Mouse (Mus musculus) heart, embryonic 11.5 days (tissue): ENCODE results near the gene Agtr1b. TPM values are rescaled to one million over a fixed set of nuclear protein-coding genes. Genes with fewer than 3 reads are reported as not detected.

ENCODE experiments used
- ATAC-seq: fragments of 200-750 bp; cut with Nextera tagmentation; replicated peaks from 2 replicates; pipeline ENCODE4 v1.8.0; 2017; ENCODE audit warnings: moderate library complexity; ENCODE audit not compliant: insufficient number of reproducible peaks, low FRiP score, low TSS enrichment
- H3K27ac ChIP-seq: fragments of 300-500 bp; sonication (generic); 2 replicates; pipeline ENCODE4 v1.5.1; 2014; ENCODE audit warnings: mild to moderate bottlenecking, low read depth, low read length
- H3K27me3 ChIP-seq: fragments of 300-500 bp; sonication (generic); 2 replicates; pipeline ENCODE4 v1.6.1; 2014; ENCODE audit warnings: mild to moderate bottlenecking, low read length, mixed read lengths; ENCODE audit not compliant: control insufficient read depth, insufficient read depth
- H3K36me3 ChIP-seq: fragments of 300-500 bp; sonication (generic); 2 replicates; pipeline ENCODE4 v1.6.1; 2014; ENCODE audit warnings: mild to moderate bottlenecking, low read length, moderate library complexity, mixed read lengths; ENCODE audit not compliant: control insufficient read depth, insufficient read depth
- H3K4me1 ChIP-seq: fragments of 300-500 bp; sonication (generic); 2 replicates; pipeline ENCODE4 v1.6.1; 2014; ENCODE audit warnings: low read length; ENCODE audit not compliant: control insufficient read depth, insufficient read depth
- H3K4me2 ChIP-seq: fragments of 300-500 bp; sonication (generic); 2 replicates; pipeline ENCODE4 v1.6.1; 2014; ENCODE audit warnings: mild to moderate bottlenecking, moderate library complexity
- H3K4me3 ChIP-seq: fragments of 300-500 bp; sonication (generic); 2 replicates; pipeline ENCODE4 v1.5.1; 2014; ENCODE audit warnings: low read depth, low read length
- H3K9ac ChIP-seq: fragments of 300-500 bp; sonication (generic); 2 replicates; pipeline ENCODE4 v1.6.1; 2014; ENCODE audit warnings: mild to moderate bottlenecking, low read depth, low read length, moderate library complexity
- H3K9me3 ChIP-seq: fragments of 300-500 bp; sonication (generic); replicated peaks from 2 replicates; pipeline ENCODE4 v1.6.1; 2016; ENCODE audit warnings: low read length; ENCODE audit not compliant: control insufficient read depth
- WGBS: fragments of 180-500 bp; shearing (Covaris S2); extraction: QIAGEN DNeasy Blood & Tissue Kit; methylation state at CpG from one replicate; pipeline ENCODE4 v1.1.7; 2014; ENCODE audit not compliant: insufficient replicate concordance; 5-methylcytosine and 5-hydroxymethylcytosine counted together
- polyA plus RNA-seq: library from polyadenylated mRNA; unstranded; fragments of >200 nt; fragmentation: Nextera tagmentation; extraction: Ambion mirVana; gene quantifications from 2 replicates; pipeline ENCODE4 v1.2.1, GENCODE M21; 2014

Gene Agtr1b
- polyA plus RNA-seq, 1 experiment from 2014 or later = 0.10 TPM

DNA sequence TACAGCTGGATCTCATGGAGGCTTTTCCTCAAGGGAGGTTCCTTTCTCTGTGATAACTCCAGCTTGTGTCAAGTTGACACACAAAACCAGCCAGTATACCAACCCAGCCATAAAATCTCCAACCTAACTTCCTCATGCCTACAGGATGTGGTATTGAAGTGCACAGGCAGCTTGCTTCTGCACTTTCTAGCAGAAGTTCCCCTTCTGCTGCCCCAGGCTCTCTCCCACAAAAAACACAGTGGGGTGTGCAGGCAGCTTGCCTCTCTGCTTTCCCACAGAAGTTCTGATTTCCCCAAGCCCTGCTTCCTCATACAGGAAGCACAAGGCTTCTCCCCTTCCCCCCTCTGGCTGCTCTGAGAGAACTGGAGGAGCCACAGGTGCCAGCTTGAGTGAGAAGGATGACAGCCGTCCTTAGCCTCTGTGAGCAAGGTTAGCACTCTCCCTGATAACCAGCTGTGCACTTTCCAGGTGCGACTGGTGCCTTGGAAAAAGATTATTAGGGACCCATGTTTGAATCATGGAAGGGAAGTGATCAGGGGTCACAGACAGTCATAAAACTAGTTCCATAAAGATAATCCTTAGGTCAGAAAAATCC, 62.1 kb downstream of the Agtr1b start:
- Histone ChIP-seq H3K4me2 (no peak overlapping the region), H3K9ac (no peak overlapping the region), H3K27me3 (no peaks in the 10 kb centered on the region), H3K4me3 (no peak overlapping the region), H3K36me3 (no peaks in the 10 kb centered on the region), H3K27ac (no peak overlapping the region), H3K4me1 (no peaks in the 10 kb centered on the region), H3K9me3 (no peaks in the 10 kb centered on the region)
- ATAC-seq = no peak
- WGBS = 45% methylated on average over 2 of the region's 2 CpGs

DNA sequence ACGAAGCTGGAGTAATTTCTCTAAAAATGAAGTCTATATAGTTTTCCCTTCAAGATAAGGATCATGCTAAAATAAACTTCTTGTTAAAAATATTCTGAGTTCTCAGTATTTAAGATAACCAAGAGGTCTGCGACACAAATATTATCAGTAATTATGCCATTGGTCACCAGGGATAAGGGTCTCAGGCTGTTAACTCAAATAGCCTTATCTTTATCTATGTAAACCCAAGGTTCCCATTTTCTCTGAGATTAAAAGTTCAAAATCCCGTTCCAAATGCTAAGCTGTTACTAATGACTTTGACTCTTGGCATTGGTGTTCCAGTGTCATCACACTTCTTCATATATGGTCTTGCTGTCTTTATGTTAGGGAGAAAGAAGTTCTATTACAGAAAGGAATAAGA, 71.4 kb downstream of the Agtr1b start:
- no peaks in the 10 kb centered on the region for H3K27me3 ChIP-seq
- no peak overlapping the region for H3K27ac ChIP-seq
- H3K4me1 ChIP-seq = no peaks in the 10 kb centered on the region
- no peak overlapping the region for H3K9ac ChIP-seq
- no peaks in the 10 kb centered on the region for H3K36me3 ChIP-seq
- ATAC-seq = no peak
- WGBS = 40% methylated on average over 3 of the region's 3 CpGs
- no peak overlapping the region for H3K4me3 ChIP-seq
- no peak overlapping the region for H3K4me2 ChIP-seq
- no peaks in the 10 kb centered on the region for H3K9me3 ChIP-seq

DNA sequence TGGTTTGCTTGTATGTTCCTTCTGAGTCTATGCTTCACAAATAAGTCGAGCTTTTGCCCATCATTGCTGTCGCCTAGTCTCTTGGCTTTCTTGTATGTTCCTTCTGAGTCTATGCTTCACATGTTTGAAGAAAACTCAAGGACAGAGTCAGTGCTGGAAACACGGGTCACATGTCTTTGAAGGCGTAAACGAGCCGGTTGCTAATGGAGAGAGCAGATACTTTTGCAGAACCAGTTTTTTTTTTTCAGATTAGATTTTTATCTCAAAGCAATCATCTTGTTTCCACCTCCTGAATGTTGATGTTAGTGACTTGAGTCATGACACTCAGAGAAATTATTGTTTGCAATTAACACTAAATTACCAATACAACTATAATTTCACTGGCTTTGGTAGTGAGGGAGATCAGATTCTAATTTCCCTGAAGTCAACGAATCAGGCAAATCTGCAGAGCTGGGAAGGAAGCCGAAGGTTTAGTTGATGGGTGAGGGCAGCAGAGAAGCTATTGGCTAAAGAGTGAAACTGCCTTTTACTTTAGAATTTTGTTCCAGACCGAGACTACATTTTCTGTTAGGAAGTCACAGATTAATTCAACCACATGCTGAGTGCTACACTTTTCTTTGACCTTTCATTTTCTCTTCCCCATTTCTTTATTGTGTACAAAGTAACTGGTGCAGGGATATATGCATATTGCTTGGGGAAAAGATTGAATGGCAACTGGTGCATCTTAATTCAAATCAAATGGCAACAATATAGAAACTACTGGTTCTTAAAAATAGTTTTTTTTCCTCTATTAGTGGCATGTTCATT, 72.2 kb downstream of the Agtr1b start:
- Histone ChIP-seq H3K4me2 (no peak overlapping the region), H3K4me3 (no peak overlapping the region), H3K27ac (no peak overlapping the region), H3K9me3 (no peaks in the 10 kb centered on the region), H3K4me1 (no peaks in the 10 kb centered on the region), H3K36me3 (no peaks in the 10 kb centered on the region), H3K9ac (no peak overlapping the region), H3K27me3 (no peaks in the 10 kb centered on the region)
- no peak for ATAC-seq
- 74% methylated on average over 9 of the region's 9 CpGs for WGBS

DNA sequence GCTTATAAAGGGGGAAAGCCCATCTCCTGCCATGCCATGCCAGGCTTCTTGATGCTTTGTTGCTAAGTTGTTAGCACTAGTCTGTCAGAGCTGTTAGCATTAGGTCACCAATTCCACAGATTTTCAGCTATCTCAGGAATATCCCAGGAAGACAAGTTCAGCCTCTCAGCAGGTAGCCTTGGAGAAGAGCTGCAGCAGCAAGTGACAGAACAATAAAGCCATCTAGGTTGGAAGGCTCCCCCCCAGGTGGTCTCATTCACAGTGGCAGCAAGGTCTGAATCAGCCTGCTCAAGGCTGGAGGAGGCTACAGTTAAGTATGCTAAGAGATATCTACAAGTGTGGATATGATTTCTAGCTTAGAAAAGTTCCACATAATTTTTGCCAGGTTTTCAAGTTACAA, 75.6 kb downstream of the Agtr1b start:
- Histone ChIP-seq H3K27me3 (no peaks in the 10 kb centered on the region), H3K9ac (no peak overlapping the region), H3K36me3 (no peaks in the 10 kb centered on the region), H3K27ac (no peak overlapping the region), H3K4me2 (no peak overlapping the region), H3K4me1 (no peaks in the 10 kb centered on the region), H3K4me3 (no peak overlapping the region), H3K9me3 (no peaks in the 10 kb centered on the region)
- ATAC-seq = no peak

DNA sequence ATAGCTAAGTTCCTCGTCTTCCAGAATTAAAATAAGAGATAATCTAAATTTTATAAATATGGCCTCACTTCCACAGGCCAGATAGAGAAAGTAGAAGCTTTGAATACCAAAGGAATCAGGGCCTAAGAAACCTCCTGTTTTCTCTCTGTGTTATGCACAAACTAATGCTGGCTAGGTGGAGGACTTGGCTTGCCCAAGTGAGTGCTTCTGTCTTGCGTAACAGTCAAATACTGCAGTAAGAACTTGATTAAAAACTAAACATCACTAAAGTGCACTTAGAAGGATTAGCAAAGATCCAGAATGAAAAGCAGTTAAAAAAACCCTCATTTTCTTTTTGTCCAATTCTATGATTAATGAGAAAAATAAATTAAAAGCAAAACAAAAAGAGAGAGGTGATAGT, 78.2 kb downstream of the Agtr1b start:
- Histone ChIP-seq H3K4me2 (no peak overlapping the region), H3K4me1 (no peaks in the 10 kb centered on the region), H3K27me3 (no peaks in the 10 kb centered on the region), H3K36me3 (no peaks in the 10 kb centered on the region), H3K4me3 (no peak overlapping the region), H3K9ac (no peak overlapping the region), H3K27ac (no peak overlapping the region), H3K9me3 (no peaks in the 10 kb centered on the region)
- ATAC-seq = no peak
- 76% methylated on average over 2 of the region's 2 CpGs for WGBS

DNA sequence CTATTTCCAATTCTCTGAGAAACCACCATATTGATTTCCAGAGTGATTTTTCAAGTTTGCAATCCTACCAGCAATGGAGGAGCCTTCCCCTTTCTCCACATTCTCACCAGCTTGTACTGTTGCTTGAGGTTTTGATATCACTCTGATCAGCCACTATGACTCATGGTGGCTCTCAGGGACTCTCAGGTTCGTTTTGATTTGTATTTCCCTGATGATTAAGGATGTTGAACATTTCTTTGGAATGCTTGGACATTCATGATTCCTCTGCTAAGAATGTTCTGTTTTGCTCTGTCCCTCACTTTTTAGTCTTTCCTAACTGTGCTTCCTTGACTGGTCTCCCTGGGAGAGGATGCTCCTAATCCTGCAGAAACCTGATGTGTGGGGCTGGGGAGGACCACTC, 85.2 kb downstream of the Agtr1b start:
- Histone ChIP-seq H3K4me2 (no peak overlapping the region), H3K36me3 (no peaks in the 10 kb centered on the region), H3K27me3 (no peaks in the 10 kb centered on the region), H3K9me3 (no peaks in the 10 kb centered on the region), H3K27ac (no peak overlapping the region), H3K4me3 (no peak overlapping the region), H3K9ac (no peak overlapping the region), H3K4me1 (no peaks in the 10 kb centered on the region)
- ATAC-seq = no peak
- 41% methylated on average over 1 of the region's 1 CpGs for WGBS

DNA sequence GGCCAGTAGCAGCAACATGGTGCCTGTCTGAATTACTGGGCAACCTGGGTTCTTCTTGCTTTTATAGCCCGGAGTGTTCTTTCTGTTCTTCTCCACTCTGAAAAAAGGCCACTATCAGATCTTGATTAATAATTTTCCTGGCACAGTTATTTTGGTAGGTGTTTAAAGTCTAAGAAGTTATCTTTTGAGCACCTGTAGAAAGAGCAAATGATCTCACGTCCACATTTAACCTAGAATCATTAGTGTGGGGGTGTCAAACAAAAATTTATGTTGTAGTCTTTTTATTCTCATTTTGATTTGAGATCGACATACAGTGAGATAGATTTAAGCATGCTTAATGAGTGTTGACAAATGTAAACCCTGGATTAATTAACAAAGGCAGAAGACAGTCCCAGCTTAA, 91.3 kb downstream of the Agtr1b start, which contains the start of gene Cpb1:
Gene Cpb1 (minus strand): TSS at position 101 of the 400 bp plus-strand sequence.
- Histone ChIP-seq H3K4me2 (no peak within 1 kb of the TSS), H3K9me3 (no peaks in the 10 kb centered on the region), H3K4me3 (no peak within 1 kb of the TSS), H3K4me1 (no peaks in the 10 kb centered on the region), H3K27ac (no peak within 1 kb of the TSS), H3K27me3 (no peaks in the 10 kb centered on the region), H3K36me3 (no peaks in the 10 kb centered on the region), H3K9ac (no peak within 1 kb of the TSS)
- 74% methylated on average over 3 of the region's 3 CpGs for WGBS
- ATAC-seq = no peak
